Mouse (Mus musculus) liver, postnatal 0 days (tissue): Measurements from ENCODE around the gene Lrch1.

Experiments used
- CTCF ChIP-seq: sonication (generic); IDR thresholded peaks from 2 replicates; pipeline ENCODE4 v1.5.1; 2016; ENCODE audit warnings: antibody characterized with exemption, low read depth
- EP300 ChIP-seq: IDR thresholded peaks from 2 replicates; pipeline ENCODE4 v1.6.1; 2016; ENCODE audit warnings: antibody characterized with exemption, low read depth, mild to moderate bottlenecking

DNA sequence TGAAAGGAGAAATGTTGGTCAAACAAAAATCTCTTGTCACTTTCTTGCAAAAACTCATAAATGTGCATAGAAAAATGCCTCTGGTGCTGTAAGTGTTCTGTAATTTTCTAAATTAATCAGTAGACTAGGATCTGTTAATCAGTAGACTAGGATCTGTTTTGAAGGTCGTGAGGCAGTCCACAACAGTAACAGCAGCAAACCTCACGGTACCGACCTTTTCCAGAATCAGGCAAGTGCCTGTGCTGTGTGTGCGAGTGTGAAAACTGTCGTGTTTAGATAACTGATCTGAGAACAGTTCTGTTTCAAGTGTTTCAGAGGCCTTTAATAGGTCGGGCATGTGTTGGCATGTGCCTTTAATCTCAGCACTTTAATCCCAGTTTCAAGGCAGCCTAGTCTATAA is 212.2 kb downstream of the Lrch1 start:
- TF ChIP-seq CTCF (no peak), EP300 (no peak)
